Mouse (Mus musculus) limb, embryonic 11.5 days (tissue): Measurements from ENCODE around the gene Ubl5. TPM values are rescaled to one million over a fixed set of nuclear protein-coding genes. Genes with fewer than 3 reads are reported as not detected.

Experiments used
- ATAC-seq: fragments of 200-750 bp; cut with Nextera tagmentation; 2 replicates; pipeline ENCODE4 v1.8.0; 2017; ENCODE audit warnings: low read depth; ENCODE audit not compliant: insufficient number of reproducible peaks, low FRiP score, low TSS enrichment
- DNase-seq: peaks from one replicate; pipeline ENCODE4 v3.0.0-alpha.2; 2015; ENCODE audit warnings: low spot score
- H3K27ac ChIP-seq: fragments of 300-500 bp; sonication (generic); replicated peaks from 2 replicates; pipeline ENCODE4 v1.5.1; 2014; ENCODE audit warnings: low read depth, mild to moderate bottlenecking, low read length
- H3K27me3 ChIP-seq: fragments of 300-500 bp; sonication (generic); 2 replicates; pipeline ENCODE4 v1.6.1; 2014; ENCODE audit warnings: mild to moderate bottlenecking, low read length, mixed read lengths; ENCODE audit not compliant: control insufficient read depth, insufficient read depth
- H3K36me3 ChIP-seq: fragments of 300-500 bp; sonication (generic); 2 replicates; pipeline ENCODE4 v1.6.1; 2014; ENCODE audit warnings: mild to moderate bottlenecking, low read length, moderate library complexity, mixed read lengths; ENCODE audit not compliant: control insufficient read depth, insufficient read depth
- H3K4me1 ChIP-seq: fragments of 300-500 bp; sonication (generic); 2 replicates; pipeline ENCODE4 v1.6.1; 2014; ENCODE audit warnings: low read length, mixed read lengths; ENCODE audit not compliant: control insufficient read depth, insufficient read depth
- H3K4me2 ChIP-seq: fragments of 300-500 bp; sonication (generic); 2 replicates; pipeline ENCODE4 v1.6.1; 2014; ENCODE audit warnings: low read depth, mild to moderate bottlenecking, moderate library complexity; ENCODE audit not compliant: severe bottlenecking
- H3K4me3 ChIP-seq: fragments of 300-500 bp; sonication (generic); 2 replicates; pipeline ENCODE4 v1.5.1; 2014; ENCODE audit warnings: low read depth, low read length
- H3K9ac ChIP-seq: fragments of 300-500 bp; sonication (generic); 2 replicates; pipeline ENCODE4 v1.6.1; 2014; ENCODE audit warnings: mild to moderate bottlenecking, low read length
- H3K9me3 ChIP-seq: fragments of 300-500 bp; sonication (generic); 2 replicates; pipeline ENCODE4 v1.6.1; 2016; ENCODE audit warnings: low read length; ENCODE audit not compliant: control insufficient read depth
- WGBS: fragments of 180-500 bp; shearing (Covaris S2); extraction: QIAGEN DNeasy Blood & Tissue Kit; methylation state at CpG from one replicate; pipeline ENCODE4 v1.1.7; 2014; 5-methylcytosine and 5-hydroxymethylcytosine counted together
- polyA plus RNA-seq: library from polyadenylated mRNA; unstranded; fragments of >200 nt; fragmentation: Nextera tagmentation; extraction: Ambion mirVana; gene quantifications from 2 replicates; pipeline ENCODE4 v1.2.1, GENCODE M21; 2014

Ubl5 gene
- polyA plus RNA-seq, 1 experiment from 2014 or later = 379 TPM

- Histone ChIP-seq H3K4me1 (peaks cover 3% of the 10 kb centered on the region; the same call in 1 of the 2 replicates), H3K27me3 (no peaks in the 10 kb centered on the region), H3K36me3 (no peaks in the 10 kb centered on the region), H3K9ac (peak within 1 kb of the TSS; percentile 68), H3K4me2 (peak within 1 kb of the TSS; percentile 88), H3K9me3 (no peaks in the 10 kb centered on the region), H3K4me3 (peak within 1 kb of the TSS; percentile 85), H3K27ac (no peak within 1 kb of the TSS)
- DNase-seq (peak; percentile 83), ATAC-seq (no peak)
- under 1% methylated on average over 43 of the region's 43 CpGs for WGBS
Observed at GRCm38 (mm10) chr9:20644360-20645081, 1.8 kb downstream of the Ubl5 start, which contains the start of gene Fbxl12. Gene Fbxl12, minus strand, starts transcription at chr9:20644767.

GRCm38 (mm10) chr9:20645121-20645520 lies 2.4 kb downstream of the Ubl5 start:
- ATAC-seq (no peak), DNase-seq (no peak)
- Histone ChIP-seq H3K4me1 (peaks cover 3% of the 10 kb centered on the region; the same call in 1 of the 2 replicates), H3K9ac (peak overlapping the region; percentile 68), H3K4me2 (peak overlapping the region; percentile 88), H3K9me3 (no peaks in the 10 kb centered on the region), H3K27me3 (no peaks in the 10 kb centered on the region), H3K4me3 (peak overlapping the region; percentile 85), H3K27ac (no peak overlapping the region), H3K36me3 (no peaks in the 10 kb centered on the region)
- WGBS = 6% methylated on average over 17 of the region's 17 CpGs

- H3K4me1 ChIP-seq = peaks cover 10% of the 10 kb centered on the region
- ATAC-seq (peak; percentile 99), DNase-seq (peak; percentile 97)
- peak within 1 kb of the TSS; percentile 50 for H3K4me2 ChIP-seq
- peak within 1 kb of the TSS; percentile 82 for H3K4me3 ChIP-seq
- H3K9ac ChIP-seq = peak within 1 kb of the TSS; percentile 76
- no peak within 1 kb of the TSS for H3K27ac ChIP-seq
- peaks cover 11% of the 10 kb centered on the region; the same call in 1 of the 2 replicates for H3K36me3 ChIP-seq
- WGBS = under 1% methylated on average over 45 of the region's 45 CpGs
- no peaks in the 10 kb centered on the region for H3K9me3 ChIP-seq
- H3K27me3 ChIP-seq = no peaks in the 10 kb centered on the region
Observed at GRCm38 (mm10) chr9:20651602-20652259, 9.1 kb downstream of the Ubl5 start, which contains the start of gene Pin1. Gene Pin1, plus strand, starts transcription at chr9:20652095.

- Histone ChIP-seq H3K27me3 (no peaks in the 10 kb centered on the region), H3K4me3 (peak overlapping the region; percentile 82), H3K9ac (peak overlapping the region; percentile 76), H3K9me3 (no peaks in the 10 kb centered on the region), H3K27ac (no peak overlapping the region), H3K4me2 (peak overlapping the region; percentile 50), H3K36me3 (peaks cover 12% of the 10 kb centered on the region), H3K4me1 (peaks cover 10% of the 10 kb centered on the region)
- under 1% methylated on average over 25 of the region's 25 CpGs for WGBS
- ATAC-seq (peak; percentile 9), DNase-seq (no peak)
Observed at GRCm38 (mm10) chr9:20652260-20652658, 9.6 kb downstream of the Ubl5 start.

GRCm38 (mm10) chr9:20653859-20654258 lies 11.2 kb downstream of the Ubl5 start:
- H3K4me1 ChIP-seq = peaks cover 10% of the 10 kb centered on the region
- H3K27ac ChIP-seq = no peak overlapping the region
- no peaks in the 10 kb centered on the region for H3K9me3 ChIP-seq
- H3K27me3 ChIP-seq = no peaks in the 10 kb centered on the region
- ATAC-seq (no peak), DNase-seq (no peak)
- 76% methylated on average over 3 of the region's 3 CpGs for WGBS
- H3K36me3 ChIP-seq = peaks cover 25% of the 10 kb centered on the region
- H3K4me2 ChIP-seq = no peak overlapping the region
- H3K9ac ChIP-seq = no peak overlapping the region
- H3K4me3 ChIP-seq = no peak overlapping the region

- no peaks in the 10 kb centered on the region for H3K27me3 ChIP-seq
- no peak overlapping the region for H3K4me2 ChIP-seq
- no peak overlapping the region for H3K4me3 ChIP-seq
- peaks cover 42% of the 10 kb centered on the region for H3K36me3 ChIP-seq
- whole genome bisulfite sequencing = 87% methylated on average over 3 of the region's 3 CpGs
- no peak overlapping the region for H3K27ac ChIP-seq
- H3K9ac ChIP-seq = no peak overlapping the region
- DNase-seq (no peak), ATAC-seq (no peak)
- no peaks in the 10 kb centered on the region for H3K9me3 ChIP-seq
- peaks cover 8% of the 10 kb centered on the region for H3K4me1 ChIP-seq
Observed at GRCm38 (mm10) chr9:20657546-20657945, 14.9 kb downstream of the Ubl5 start.

- H3K4me3 ChIP-seq = no peak overlapping the region
- WGBS = 50% methylated on average over 3 of the region's 3 CpGs
- H3K27me3 ChIP-seq = no peaks in the 10 kb centered on the region
- no peak overlapping the region for H3K4me2 ChIP-seq
- no peak for ATAC-seq
- peaks cover 37% of the 10 kb centered on the region for H3K36me3 ChIP-seq
- no peaks in the 10 kb centered on the region for H3K4me1 ChIP-seq
- no peak overlapping the region for H3K27ac ChIP-seq
- no peaks in the 10 kb centered on the region for H3K9me3 ChIP-seq
- DNase-seq = peak; percentile 74
- H3K9ac ChIP-seq = no peak overlapping the region
Observed at GRCm38 (mm10) chr9:20662325-20662724, 19.6 kb downstream of the Ubl5 start.

GRCm38 (mm10) chr9:20662874-20663273 lies 20.2 kb downstream of the Ubl5 start:
- Histone ChIP-seq H3K27ac (no peak overlapping the region), H3K27me3 (no peaks in the 10 kb centered on the region), H3K4me3 (no peak overlapping the region), H3K9ac (no peak overlapping the region), H3K36me3 (peaks cover 32% of the 10 kb centered on the region), H3K4me2 (no peak overlapping the region), H3K9me3 (no peaks in the 10 kb centered on the region), H3K4me1 (no peaks in the 10 kb centered on the region)
- no peak for ATAC-seq
- WGBS = 87% methylated on average over 8 of the region's 8 CpGs
- no peak for DNase-seq
